Mouse (Mus musculus): ENCODE results near the gene Rapgef3.

DNA sequence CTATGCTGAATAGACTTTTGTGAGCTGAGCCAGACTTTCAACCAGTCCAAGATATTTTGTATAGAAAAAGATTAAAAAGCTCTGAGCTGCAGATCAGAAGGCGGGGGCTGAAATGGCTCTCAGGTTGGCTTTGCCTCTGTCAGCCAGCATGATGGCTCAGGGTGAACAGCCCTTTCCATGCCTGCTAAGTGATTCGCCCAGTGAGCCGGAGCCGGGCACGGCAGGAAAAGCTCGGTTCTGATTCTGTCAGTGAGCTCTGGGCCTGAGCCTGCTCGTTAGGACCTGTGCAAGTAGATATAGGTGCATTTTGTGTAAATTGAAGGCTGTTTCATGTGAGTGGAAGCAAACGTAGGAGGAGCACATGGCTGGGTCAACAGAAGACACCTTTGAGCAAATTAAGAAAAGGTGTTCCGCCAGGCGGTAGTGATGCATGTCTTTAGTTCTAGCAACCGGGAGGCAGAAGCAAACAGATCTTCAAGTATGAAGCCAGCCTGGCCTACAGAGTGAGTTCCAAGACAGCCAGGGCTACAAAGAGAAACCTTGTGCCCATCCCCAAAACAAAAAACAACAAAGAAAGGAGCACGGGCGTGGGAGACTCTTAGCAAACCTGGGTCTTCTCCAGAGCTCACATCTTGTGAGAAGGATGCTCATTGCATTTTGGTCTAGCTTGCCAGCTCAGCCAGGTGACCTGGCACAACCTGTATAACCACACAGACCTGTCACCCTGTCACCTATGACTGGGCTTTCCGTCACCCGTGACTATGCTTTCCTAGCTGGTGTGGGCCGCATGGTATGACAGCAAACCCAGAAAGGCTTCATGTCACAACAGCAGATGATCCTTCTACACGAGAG lies 43.2 kb downstream of the Rapgef3 start:
- TF ChIP-seq POLR2A (IDR thresholded peaks at IDR 0.05; ENCODE audit: insufficient read depth, low read depth, low read length): no peak
- TF ChIP-seq CTCF (IDR thresholded peaks at IDR 0.05; ENCODE audit: insufficient read depth, low read depth, low read length): no peak
